Mouse (Mus musculus): ENCODE results near the gene Eif4g1. TPM values are rescaled to one million over a fixed set of nuclear protein-coding genes. Genes with fewer than 3 reads are reported as not detected.

The Eif4g1 gene
- polyA plus RNA-seq, 1 experiment = 247 TPM

DNA sequence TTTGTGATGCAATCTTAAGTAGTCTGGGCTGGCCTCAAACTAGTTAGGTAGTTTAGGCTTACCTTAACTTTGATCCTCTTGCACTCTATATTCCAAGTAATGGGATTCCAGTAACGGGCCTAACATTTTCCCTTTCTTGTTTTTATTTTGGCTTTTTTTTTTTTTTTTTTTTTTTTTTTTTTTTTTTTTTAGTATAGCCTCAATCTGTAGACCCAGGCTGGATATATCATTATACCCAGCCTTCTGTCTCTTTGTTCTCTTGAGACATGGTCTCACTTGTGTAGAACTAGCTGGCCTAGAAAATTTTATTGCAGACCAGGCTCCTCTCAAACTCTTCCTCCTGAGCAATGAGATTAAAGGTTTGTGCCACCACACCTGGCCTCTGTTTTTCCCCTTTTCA, 23.5 kb downstream of the Eif4g1 start:
- no peak for TF ChIP-seq FLI1 (IDR thresholded peaks at IDR 0.05; ENCODE audit: low read length)
- TF ChIP-seq GATA1 (IDR thresholded peaks at IDR 0.05; ENCODE audit: borderline replicate concordance, low read length) = no peak

DNA sequence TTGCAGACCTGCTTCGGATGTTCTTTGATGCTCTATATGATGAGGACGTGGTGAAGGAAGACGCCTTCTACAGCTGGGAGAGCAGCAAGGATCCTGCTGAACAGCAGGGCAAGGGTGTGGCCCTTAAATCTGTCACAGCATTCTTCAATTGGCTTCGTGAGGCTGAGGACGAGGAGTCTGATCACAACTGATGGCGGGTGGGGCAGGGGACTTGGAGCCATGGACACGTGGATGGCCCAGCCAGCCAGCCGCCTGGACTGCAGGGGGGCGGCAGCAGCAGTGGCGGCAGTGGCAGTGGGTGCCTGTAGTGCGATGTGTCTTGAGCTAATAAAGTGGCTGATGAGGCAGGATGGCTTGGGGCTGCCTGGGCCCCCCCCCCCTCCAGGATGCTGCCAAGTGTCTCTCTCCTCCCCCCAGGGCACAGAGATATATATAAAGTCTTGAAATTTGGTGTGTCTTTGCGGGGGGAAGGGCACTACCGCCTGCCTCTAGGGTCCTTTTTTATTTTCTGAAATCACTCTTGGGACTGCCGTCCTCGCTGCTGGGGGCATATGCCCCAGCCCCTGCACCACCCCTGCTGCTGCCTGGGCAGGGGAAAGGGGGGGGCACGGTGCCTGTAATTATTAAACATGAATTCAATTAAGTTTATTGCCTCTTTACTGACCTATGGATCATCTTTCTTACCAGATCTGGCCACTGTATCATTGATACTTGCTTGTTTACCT, 24.3 kb downstream of the Eif4g1 start:
- TF ChIP-seq GATA1 (IDR thresholded peaks at IDR 0.05; ENCODE audit: borderline replicate concordance, low read length) (no peak), FLI1 (IDR thresholded peaks at IDR 0.05; ENCODE audit: low read length) (no peak)
- no peaks in the 10 kb centered on the region for H3K9me3 ChIP-seq
- H3K4me3 ChIP-seq (replicated peaks) = peak overlapping the region; percentile 16
- peaks cover 48% of the 10 kb centered on the region for H3K4me1 ChIP-seq
- peaks cover 16% of the 10 kb centered on the region for H3K27me3 ChIP-seq (replicated peaks)
- peaks cover 60% of the 10 kb centered on the region for H3K36me3 ChIP-seq (replicated peaks; ENCODE audit: low read length)

More for the DNA sequence above, 23.5 kb downstream of the Eif4g1 start:
- Histone ChIP-seq H3K9me3 (no peaks in the 10 kb centered on the region), H3K4me1 (peaks cover 48% of the 10 kb centered on the region), H3K4me3 (replicated peaks) (no peak overlapping the region), H3K36me3 (replicated peaks; ENCODE audit: low read length) (peaks cover 68% of the 10 kb centered on the region), H3K27me3 (replicated peaks) (peaks cover 14% of the 10 kb centered on the region)

DNA sequence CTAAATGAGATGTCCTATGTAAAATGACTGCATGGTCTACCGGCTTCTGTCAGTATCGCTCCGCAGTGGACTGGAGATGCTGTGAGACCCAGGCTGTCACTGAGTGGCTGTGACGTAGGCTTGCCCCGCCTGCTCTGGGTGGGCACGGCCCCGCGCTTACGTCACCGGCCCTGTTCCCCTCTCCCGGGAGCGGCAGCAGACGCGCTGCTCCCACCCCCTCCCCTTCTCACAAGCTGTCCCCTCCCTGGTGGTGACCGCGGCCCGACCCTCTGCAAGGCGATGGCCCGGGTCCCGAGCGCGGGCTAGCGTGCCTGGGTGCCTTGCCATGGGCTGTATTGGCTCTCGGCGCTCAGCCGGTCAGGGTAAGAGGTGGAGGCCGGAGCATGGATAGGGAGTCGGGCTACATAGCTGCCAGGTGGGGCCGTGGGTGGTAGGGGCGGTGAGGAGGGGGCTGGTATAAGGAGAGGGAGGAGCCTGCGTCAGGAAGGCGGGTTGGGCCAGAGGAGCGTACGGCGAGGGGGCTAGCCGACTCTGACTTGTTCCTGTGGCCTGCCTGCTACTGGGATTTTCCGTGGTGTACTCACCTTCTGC, 25.1 kb downstream of the Eif4g1 start, which contains the start of gene Fam131a:
Fam131a (plus strand) TSS at position 131 of the 591 bp plus-strand sequence.
- Histone ChIP-seq H3K36me3 (replicated peaks; ENCODE audit: low read length) (peaks cover 52% of the 10 kb centered on the region), H3K9me3 (no peaks in the 10 kb centered on the region), H3K27me3 (replicated peaks) (peaks cover 19% of the 10 kb centered on the region), H3K4me3 (replicated peaks) (peak within 1 kb of the TSS; percentile 90), H3K4me1 (peaks cover 48% of the 10 kb centered on the region)
- TF ChIP-seq FLI1 (IDR thresholded peaks at IDR 0.05; ENCODE audit: low read length) = no peak
- no peak for TF ChIP-seq GATA1 (IDR thresholded peaks at IDR 0.05; ENCODE audit: borderline replicate concordance, low read length)

DNA sequence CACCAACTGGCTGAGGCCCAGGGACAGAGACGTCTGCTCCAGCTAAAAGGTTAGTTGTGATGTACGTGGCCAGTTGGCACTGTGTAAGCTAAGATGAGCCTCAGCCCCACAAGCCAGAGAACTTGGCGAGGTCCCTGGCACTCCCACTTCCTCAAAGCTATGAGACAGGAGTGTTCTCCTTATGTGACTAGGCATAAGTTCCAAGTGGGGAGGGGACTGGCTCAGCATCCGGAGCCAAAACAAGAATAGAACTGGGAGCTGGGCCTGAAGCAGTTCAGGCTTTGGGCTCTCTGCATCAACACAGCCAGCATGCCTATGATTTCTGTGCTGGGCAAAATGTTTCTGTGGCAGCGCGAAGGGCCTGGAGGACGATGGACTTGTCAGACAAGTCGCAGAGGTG, 26.7 kb downstream of the Eif4g1 start:
- no peak for TF ChIP-seq FLI1 (IDR thresholded peaks at IDR 0.05; ENCODE audit: low read length)
- no peak for TF ChIP-seq GATA1 (IDR thresholded peaks at IDR 0.05; ENCODE audit: borderline replicate concordance, low read length)
- peaks cover 48% of the 10 kb centered on the region for H3K36me3 ChIP-seq (replicated peaks; ENCODE audit: low read length)
- H3K9me3 ChIP-seq = no peaks in the 10 kb centered on the region
- H3K27me3 ChIP-seq (replicated peaks) = peaks cover 30% of the 10 kb centered on the region
- peaks cover 50% of the 10 kb centered on the region for H3K4me1 ChIP-seq
- peak overlapping the region; percentile 89 for H3K4me3 ChIP-seq (replicated peaks)

DNA sequence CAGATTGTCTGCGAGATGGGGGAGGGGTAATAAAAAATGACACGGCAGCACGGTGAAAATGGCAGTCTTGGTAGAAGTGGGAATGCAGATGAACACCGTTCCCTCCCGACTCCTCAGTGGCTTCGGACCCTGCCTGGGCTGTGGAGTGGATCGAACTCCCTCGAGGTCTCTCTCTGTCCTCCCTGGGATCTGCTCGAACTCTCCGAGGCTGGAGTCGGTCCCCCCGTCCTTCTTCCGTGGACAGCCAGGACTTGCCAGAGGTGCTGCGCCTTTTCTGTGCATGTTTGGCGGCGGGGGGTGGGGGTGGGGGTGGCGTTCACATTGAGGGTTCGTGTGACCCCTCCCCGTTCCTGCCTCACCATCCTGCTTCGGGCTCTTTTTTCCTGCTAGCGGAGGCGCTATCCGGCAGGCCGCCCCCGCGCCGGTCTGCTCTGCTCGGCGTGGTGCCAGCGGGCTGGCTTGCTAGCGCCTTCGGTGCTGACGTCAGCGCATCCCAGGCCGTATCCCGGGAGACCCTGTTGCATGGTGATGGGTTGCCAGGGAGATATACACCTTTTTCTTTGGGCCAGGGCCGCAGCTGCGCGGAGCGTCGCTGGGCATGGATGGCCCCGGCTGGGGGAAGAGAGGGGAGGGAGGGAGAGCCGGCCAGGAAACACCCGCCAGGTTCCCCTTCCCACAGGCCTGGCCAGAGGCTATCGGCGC, 27.7 kb downstream of the Eif4g1 start:
- TF ChIP-seq GATA1 (IDR thresholded peaks at IDR 0.05; ENCODE audit: borderline replicate concordance, low read length) = no peak
- TF ChIP-seq FLI1 (IDR thresholded peaks at IDR 0.05; ENCODE audit: low read length) = no peak
- peak overlapping the region; percentile 89 for H3K4me3 ChIP-seq (replicated peaks)
- H3K27me3 ChIP-seq (replicated peaks) = peaks cover 35% of the 10 kb centered on the region
- peaks cover 48% of the 10 kb centered on the region for H3K4me1 ChIP-seq
- H3K9me3 ChIP-seq = no peaks in the 10 kb centered on the region
- H3K36me3 ChIP-seq (replicated peaks; ENCODE audit: low read length) = peaks cover 44% of the 10 kb centered on the region

DNA sequence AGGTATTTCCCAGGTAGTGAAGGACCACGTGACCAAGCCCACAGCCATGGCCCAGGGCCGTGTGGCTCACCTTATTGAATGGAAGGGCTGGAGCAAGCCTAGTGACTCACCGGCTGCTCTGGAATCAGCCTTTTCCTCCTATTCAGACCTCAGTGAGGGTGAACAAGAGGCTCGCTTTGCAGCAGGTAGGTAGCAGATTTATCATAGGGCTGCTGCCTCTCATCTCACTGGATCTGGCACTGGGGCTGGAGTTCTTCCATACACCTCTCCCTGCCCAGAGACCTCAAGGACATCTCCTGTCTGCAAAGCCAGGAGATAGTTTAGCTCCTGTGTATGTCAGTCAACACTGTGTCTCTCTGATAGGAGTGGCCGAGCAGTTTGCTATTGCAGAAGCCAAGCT, 31.2 kb downstream of the Eif4g1 start:
- Histone ChIP-seq H3K4me3 (replicated peaks) (no peak overlapping the region), H3K4me1 (peaks cover 60% of the 10 kb centered on the region), H3K9me3 (no peaks in the 10 kb centered on the region), H3K27me3 (replicated peaks) (peaks cover 37% of the 10 kb centered on the region), H3K36me3 (replicated peaks; ENCODE audit: low read length) (peaks cover 39% of the 10 kb centered on the region)
- TF ChIP-seq FLI1 (IDR thresholded peaks at IDR 0.05; ENCODE audit: low read length) (no peak), GATA1 (IDR thresholded peaks at IDR 0.05; ENCODE audit: borderline replicate concordance, low read length) (no peak)

DNA sequence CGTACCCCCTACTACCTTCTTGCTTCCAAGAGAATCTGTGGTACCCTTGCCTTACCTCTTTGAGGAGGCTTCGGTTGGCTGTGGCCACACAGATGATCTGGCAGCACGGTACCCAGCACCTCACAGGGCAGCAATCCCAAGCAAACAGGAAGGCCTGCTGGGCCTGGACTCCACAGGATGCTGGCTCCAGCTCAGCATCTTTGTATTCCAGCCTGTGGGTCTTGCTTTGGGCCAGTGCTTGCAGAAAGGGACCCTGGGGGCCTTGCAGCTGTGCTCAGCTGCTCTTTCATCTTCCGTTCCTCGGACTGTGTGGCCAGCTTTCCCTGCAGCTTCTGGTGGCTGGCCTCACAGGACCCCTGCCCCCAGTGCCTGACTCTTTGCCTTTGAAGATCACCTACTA, 31.9 kb downstream of the Eif4g1 start:
- H3K9me3 ChIP-seq = no peaks in the 10 kb centered on the region
- peaks cover 36% of the 10 kb centered on the region for H3K27me3 ChIP-seq (replicated peaks)
- H3K4me3 ChIP-seq (replicated peaks) = no peak overlapping the region
- TF ChIP-seq FLI1 (IDR thresholded peaks at IDR 0.05; ENCODE audit: low read length) (no peak), GATA1 (IDR thresholded peaks at IDR 0.05; ENCODE audit: borderline replicate concordance, low read length) (no peak)
- H3K4me1 ChIP-seq = peaks cover 56% of the 10 kb centered on the region
- peaks cover 39% of the 10 kb centered on the region for H3K36me3 ChIP-seq (replicated peaks; ENCODE audit: low read length)

DNA sequence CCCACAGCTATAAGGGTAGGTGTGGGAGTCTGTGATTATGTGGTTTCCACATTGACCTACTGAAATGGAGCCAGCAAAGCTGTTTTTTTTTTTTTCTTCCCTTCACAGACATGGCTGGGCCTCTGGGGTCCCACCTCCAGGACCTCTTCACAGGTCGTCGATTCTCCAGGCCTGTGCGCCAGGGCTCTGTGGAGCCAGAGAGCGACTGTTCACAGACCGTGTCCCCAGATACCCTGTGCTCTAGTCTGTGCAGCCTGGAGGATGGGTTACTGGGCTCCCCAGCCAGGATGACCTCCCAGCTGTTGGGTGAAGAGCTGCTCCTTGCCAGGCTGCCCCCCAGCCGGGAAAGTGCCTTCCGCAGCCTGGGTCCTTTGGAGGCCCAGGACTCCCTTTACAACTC, 33.2 kb downstream of the Eif4g1 start:
- Histone ChIP-seq H3K27me3 (replicated peaks) (peaks cover 25% of the 10 kb centered on the region), H3K4me1 (peaks cover 51% of the 10 kb centered on the region), H3K36me3 (replicated peaks; ENCODE audit: low read length) (peaks cover 39% of the 10 kb centered on the region)

DNA sequence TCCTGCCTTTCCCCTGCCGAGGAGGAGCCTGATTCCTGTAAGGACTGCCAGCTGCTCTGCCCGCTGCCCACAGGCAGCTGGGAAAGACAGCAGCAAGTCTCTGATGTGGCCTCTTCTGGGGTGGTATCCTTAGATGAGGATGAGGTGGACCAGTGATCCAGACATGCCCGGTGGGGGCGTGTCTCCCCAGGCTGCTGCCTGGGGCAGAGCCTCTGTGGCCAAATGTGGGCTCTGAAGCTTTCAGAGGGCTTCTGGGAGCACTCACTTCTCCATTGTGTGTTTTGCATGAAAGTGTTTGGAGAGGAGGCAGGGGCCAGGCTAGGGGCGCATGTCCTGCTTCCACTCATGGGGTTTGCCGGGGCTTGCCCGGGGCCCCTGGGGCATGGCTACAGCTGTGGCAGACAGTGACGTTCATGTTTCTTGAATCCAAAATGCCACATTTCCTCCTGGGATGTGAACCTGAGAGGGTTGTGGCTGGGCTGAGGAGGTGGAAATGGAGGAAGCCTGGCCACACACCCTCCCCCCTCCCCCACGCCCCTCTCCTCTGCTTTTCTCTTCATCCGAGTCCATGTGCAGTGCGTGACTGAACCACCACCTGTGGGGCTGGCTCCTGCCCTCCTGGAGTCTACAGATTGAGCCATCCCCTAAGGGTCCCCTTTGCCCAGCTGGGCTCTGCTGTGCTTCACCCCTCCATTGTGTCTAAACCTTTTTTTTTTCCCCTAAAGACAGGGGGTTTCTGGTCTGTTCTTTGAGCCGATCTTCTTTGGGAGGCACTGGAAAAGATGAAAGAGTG, 33.8 kb downstream of the Eif4g1 start:
- TF ChIP-seq GATA1 (IDR thresholded peaks at IDR 0.05; ENCODE audit: borderline replicate concordance, low read length) = no peak
- no peak for TF ChIP-seq FLI1 (IDR thresholded peaks at IDR 0.05; ENCODE audit: low read length)
- Histone ChIP-seq H3K36me3 (replicated peaks; ENCODE audit: low read length) (peaks cover 39% of the 10 kb centered on the region), H3K27me3 (replicated peaks) (peaks cover 22% of the 10 kb centered on the region), H3K4me1 (peaks cover 55% of the 10 kb centered on the region), H3K9me3 (no peaks in the 10 kb centered on the region), H3K4me3 (replicated peaks) (no peak overlapping the region)

More for the DNA sequence above, 33.2 kb downstream of the Eif4g1 start:
- TF ChIP-seq GATA1 (IDR thresholded peaks at IDR 0.05; ENCODE audit: borderline replicate concordance, low read length) (no peak), FLI1 (IDR thresholded peaks at IDR 0.05; ENCODE audit: low read length) (no peak)
- Histone ChIP-seq H3K9me3 (no peaks in the 10 kb centered on the region), H3K4me3 (replicated peaks) (no peak overlapping the region)

Data from megakaryocyte, embryonic 14.5 days (primary cell).